Mouse (Mus musculus) adrenal gland, postnatal 4 days (tissue): ENCODE data around the gene Sec1. TPM values are rescaled to one million over a fixed set of nuclear protein-coding genes. Genes with fewer than 3 reads are reported as not detected.

ENCODE experiments used
- DNase-seq, 2 experiments: peaks; one replicate each; pipeline ENCODE4 v3.0.0; 2021 to 2022; ENCODE audit warnings: low spot score in 2 of 2, mixed read lengths in 2 of 2
- long read RNA-seq, 2 experiments: library from polyadenylated mRNA; stranded (forward); transcript quantifications; one replicate each; pipeline ENCODE4 v2.0.0; 2021
- total RNA-seq, 2 experiments: library from RNA; stranded (reverse); gene quantifications; 2 replicates each; pipeline ENCODE4 v1.2.3; 2021

The Sec1 gene
- total RNA-seq, result under 1 TPM; 0.11 to 0.28 TPM
- long read RNA-seq, experiment 1, partial matches to known transcripts, result 0 of 1 reads
- long read RNA-seq, experiment 1, other reads (novel, unspliced or antisense), result 1 of 1 reads
- long read RNA-seq, experiment 2, partial matches to known transcripts, result 0 of 1 reads
- long read RNA-seq, experiment 2, other reads (novel, unspliced or antisense), result 1 of 1 reads

- no peak for DNase-seq
These were observed at the start of gene Sec1 for GRCm38 (mm10) chr7:45693921-45694591. Sec1 (minus strand) TSS chr7:45694402.

DNA sequence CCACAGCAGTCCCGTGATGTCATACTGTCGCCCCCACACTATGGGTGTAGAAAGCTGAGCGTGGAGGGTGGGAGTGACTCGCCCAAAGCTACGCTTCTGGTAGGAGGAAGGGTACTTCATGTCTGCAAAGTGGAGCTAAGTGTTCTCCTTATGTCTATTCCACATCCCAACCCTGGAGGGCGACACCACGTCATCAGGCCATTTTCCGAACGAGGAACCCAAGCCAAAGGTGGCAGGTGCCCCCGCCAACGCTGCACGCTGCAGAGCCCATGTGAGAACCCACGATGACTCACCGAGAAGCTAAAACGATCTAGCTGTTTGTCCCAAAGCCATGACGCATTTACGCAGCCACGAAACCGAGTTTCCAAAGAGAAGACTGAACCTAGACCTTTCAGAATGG lies 48.1 kb upstream of the Sec1 start:
- no peak for DNase-seq

- no peak for DNase-seq
These were observed 47.6 kb upstream of the Sec1 start for GRCm38 (mm10) chr7:45741777-45742176.

- DNase-seq, result no peak
These were observed 47.1 kb upstream of the Sec1 start for GRCm38 (mm10) chr7:45741308-45741707.

- DNase-seq, result no peak
These were observed 45.6 kb upstream of the Sec1 start for GRCm38 (mm10) chr7:45739820-45740219.

DNA sequence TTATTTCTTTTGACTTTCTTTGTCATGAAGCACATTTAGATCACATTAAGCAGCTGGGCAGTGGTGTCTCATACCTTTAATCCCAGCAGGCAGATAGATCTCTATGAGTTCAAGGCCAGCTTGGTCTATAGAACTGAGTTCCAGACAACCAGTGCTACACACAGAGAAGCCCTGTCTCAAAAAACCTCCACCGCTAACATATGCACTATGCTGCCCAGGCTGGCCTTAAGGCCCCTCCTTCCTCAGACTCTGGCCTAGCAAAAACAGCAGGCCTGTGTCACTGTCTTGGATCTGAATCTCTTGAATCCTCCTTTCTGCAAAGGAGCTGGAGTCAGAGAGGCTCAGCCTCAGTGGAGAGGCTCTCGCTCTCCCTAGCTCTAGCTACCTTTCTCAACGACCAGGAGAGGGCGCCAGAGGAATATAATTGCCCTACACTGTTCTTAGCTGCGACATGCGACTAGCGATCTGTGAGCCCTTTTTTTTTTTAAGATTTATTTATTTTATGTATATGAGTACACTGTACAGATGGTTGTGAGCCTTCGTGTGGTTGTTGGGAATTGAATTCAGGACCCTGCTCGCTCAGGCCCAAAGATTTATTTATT lies 45.1 kb upstream of the Sec1 start:
- DNase-seq, result peak in 1 of 2 experiments; percentile 74

DNA sequence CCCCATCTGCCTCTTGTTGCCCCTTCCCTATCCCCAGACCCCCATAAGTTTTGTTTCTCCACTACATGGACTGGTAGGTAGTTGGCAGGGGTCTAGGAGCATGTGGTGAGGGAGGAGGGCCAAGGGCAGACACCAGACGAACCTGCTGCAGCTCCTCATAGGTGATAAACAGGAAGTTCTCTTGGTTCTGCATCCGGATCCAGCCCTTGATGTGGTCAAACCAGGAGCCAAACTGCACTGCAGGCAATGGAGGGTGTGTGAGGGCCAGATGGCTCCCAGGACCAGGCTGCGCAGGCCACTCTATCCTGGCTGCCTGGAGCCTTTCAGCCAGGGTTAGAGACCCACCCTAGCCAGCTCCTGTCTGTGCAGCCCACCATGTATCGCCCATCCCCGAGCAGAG lies 39.3 kb upstream of the Sec1 start:
- no peak for DNase-seq

GRCm38 (mm10) chr7:45730727-45731431 lies 36.7 kb upstream of the Sec1 start:
- DNase-seq, result no peak

DNA sequence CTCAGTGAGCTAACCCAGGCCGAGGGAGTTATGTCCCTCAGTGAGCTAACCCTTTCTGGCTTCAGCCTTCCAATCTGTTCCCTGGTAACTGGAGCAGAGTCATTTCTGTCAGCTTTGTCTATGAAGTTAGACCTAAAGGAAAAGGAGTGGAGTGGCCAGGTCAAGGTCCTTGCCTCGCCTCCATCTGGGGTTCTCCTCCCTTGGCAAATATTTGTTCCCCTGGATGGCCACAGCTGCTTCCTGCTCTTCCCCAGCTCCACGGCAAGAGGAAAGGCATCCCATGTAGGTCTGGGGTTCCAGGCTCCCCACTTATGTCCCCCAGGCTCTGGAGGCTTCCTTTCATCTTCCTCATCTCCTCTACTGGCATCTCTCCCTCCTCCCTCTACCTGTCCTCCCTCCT lies 33.4 kb upstream of the Sec1 start:
- DNase-seq, result no peak

- no peak for DNase-seq
These were observed 32.2 kb upstream of the Sec1 start for GRCm38 (mm10) chr7:45726419-45726818.

- DNase-seq, result no peak
These were observed 31.5 kb upstream of the Sec1 start, which contains the start of gene Spaca4 for GRCm38 (mm10) chr7:45725713-45726112. Spaca4 (minus strand) TSS chr7:45725813.

- no peak for DNase-seq
These were observed 30.9 kb upstream of the Sec1 start for GRCm38 (mm10) chr7:45725151-45725550.

DNA sequence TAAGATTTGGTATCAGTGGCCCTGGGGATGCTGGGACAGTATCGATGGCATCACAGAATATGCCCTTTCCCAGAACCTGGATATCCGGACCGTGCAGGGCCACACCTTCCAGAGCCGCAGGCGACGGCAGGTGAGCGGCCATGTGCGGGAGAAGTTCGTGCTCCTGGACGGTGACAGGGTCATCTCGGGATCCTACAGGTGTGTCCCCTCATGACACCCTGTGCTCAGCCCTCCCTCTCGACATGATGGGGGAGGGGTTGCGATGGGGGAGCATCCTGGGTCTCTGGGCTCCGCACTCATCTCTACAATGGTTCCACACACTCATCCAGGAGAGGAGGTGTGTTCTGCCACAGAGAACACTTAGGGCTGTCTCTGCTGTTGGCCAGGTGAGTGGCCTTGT lies 29.6 kb upstream of the Sec1 start:
- DNase-seq, result no peak

DNA sequence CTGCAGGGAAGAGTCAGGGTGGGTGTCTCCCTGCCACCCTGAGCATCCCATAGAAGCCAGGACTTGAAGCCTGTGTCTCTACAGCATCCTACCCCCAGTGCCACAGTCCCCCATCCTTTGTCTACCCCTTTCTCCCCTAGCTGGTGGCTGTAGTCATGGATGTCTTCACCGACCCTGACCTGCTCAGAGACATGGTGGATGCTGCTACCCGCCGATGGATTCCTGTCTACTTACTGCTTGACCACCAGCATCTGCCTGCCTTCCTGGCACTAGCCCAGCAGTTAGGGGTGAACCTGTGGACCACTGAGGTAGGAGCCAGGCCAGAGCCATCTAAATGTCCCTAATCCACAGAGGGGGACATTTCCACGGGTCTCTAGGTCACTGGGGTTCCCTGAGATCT lies 29.1 kb upstream of the Sec1 start:
- DNase-seq, result no peak

DNA sequence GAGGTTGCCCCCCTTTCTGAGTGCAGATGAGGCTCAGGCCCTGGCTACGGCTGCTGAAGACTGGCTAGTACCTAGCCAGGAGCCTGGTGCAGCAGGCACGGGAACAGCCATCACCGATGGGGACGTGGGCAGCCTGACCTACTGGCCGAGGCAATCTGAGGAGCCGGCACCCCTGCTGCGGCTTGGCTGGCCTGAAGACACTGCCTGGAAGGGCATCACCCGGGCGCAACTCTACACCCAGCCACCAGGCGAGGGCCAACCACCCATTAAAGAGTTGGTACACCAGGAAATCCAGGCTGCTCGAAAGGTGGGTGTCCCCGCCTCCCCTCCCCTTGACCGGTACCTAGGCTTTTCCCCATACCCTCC lies 28.1 kb upstream of the Sec1 start:
- DNase-seq, result no peak

GRCm38 (mm10) chr7:45721642-45722347 lies 27.6 kb upstream of the Sec1 start:
- no peak for DNase-seq

DNA sequence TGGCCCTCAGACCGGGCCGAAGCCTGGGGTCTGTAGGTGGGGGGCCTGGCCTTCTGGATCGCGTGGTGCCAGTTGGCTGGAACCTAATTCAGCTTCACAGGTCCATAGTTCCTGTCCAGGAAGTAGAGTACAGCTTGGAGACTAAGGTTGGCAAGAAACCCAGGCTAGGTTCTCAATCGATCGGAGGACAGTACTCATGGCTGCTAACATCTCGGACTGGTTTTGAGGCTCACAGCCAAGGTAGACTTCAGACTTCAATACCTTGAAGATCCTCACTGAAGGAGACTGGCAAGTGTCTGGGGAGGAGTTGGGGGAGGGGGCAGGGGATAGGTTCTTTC lies 27.0 kb upstream of the Sec1 start:
- no peak for DNase-seq

DNA sequence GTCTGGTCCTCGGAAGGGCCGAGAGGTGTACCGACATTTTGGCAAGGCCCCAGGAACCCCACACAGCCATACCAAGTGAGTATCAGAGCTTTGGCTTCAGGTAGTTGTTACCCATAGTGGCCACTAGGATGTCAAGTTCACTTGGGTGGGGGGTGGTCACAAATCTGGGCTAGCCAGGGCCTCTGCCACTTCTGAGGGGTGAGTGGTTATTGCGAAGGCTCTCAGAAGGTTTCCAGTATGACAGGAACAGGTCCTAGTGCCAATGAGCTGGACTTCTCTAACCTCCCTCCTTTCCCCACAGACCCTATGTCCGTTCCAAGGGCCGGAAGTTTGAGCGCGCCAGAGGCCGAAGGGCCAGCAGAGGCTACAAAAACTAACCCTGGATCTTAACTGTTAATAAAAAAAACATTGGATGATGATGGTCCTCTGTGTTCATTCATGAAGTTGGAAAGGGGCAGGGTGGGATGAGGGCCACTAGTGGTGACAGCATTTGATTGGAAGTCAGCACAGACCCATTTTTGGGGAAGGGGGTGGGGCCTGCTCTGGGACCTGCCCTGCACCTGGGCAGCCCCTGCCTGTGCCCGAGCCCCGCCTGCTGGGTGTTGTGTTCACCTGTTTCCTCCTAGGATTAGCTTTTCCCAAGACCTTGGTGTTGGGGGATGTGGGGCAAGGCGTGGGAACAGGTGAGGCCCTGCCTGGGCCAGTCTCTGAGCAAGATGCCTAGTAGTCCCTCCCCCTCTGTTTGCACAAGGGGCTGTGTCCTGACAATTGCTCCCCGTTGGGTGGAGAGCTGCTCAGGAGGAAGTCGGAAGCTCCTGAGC lies 26.4 kb upstream of the Sec1 start, which contains the start of gene Fam83e:
Fam83e (plus strand) TSS at position 800 of the 821 bp plus-strand sequence.
- no peak for DNase-seq

DNA sequence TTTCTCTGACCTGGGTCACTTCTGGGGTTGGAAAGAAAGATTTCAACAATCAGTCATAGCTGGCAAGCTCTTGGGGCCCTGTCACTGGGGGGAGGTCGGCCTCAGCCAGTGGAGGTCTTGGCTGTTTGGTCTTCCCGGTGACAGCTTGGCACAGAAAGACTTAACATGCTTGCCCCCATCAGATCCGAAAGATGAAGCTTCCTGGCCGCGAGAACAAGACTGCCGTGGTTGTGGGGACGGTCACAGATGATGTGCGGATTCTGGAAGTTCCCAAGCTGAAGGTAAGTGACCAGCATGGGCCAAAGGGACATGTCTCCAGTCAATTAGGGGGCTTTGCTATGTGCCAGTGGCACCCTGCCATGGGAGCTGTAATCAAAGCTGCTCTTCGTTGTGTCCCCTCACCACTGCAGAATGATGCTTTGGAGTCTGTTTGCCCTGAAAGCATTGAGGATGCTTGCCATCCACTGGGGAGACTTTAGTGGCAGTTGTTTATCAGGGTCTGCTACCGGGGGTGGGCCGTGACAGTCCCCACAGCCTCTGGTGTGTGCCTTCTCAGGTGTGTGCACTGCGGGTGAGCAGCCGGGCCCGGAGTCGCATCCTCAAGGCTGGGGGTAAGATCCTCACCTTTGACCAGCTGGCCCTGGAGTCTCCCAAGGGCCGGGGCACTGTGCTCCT lies 25.7 kb upstream of the Sec1 start:
- no peak for DNase-seq

GRCm38 (mm10) chr7:45719180-45719579 lies 25.0 kb upstream of the Sec1 start:
- DNase-seq, result peak in 1 of 2 experiments; percentile 2
